Mouse (Mus musculus) CH12.LX (cell line): ENCODE measurements at regions not wholly inside any gene's neighbourhood (a gene's known extent, or its start where the extent isn't known, plus 50 kb on each side); places are given as distances from the start of the nearest gene placed in this dataset.

ENCODE experiments used
- DNase-seq: peaks from one replicate; pipeline ENCODE4 v3.0.0-alpha.2; 2013; ENCODE audit errors: extremely low read depth
- H3K27ac ChIP-seq: 2 replicates; pipeline ENCODE4 v1.5.1; 2012; ENCODE audit warnings: low read depth, mild to moderate bottlenecking, control low read depth, moderate library complexity; ENCODE audit not compliant: insufficient read depth
- H3K27me3 ChIP-seq: replicated peaks from 2 replicates; pipeline ENCODE3; 2012; ENCODE audit warnings: inconsistent platforms
- H3K36me3 ChIP-seq, 2 experiments: replicated peaks in 1 of 2; 2 replicates each; pipeline versions ENCODE3 to v1.6.1; 2012; ENCODE audit warnings: inconsistent platforms in 1 of 2, low read length in 1 of 2, mild to moderate bottlenecking in 1 of 2, mixed read lengths in 1 of 2, moderate library complexity in 1 of 2; ENCODE audit not compliant: control insufficient read depth in 1 of 2, insufficient read depth in 1 of 2
- H3K4me1 ChIP-seq, 2 experiments: 2 replicates each; pipeline ENCODE4 v1.6.1; 2012; ENCODE audit warnings: inconsistent platforms in 1 of 2, moderate library complexity in 1 of 2; ENCODE audit not compliant: insufficient read depth in 2 of 2, control insufficient read depth in 1 of 2
- H3K4me2 ChIP-seq: 2 replicates; pipeline ENCODE4 v1.6.1; 2012; ENCODE audit warnings: low read depth, mild to moderate bottlenecking, control low read depth; ENCODE audit not compliant: poor library complexity, insufficient read depth, severe bottlenecking
- H3K4me3 ChIP-seq, 3 experiments: fragments of 150-350 bp in 1 of 3; sonication (generic) in 1 of 3; replicated peaks in 1 of 3; 2 replicates each; pipeline versions ENCODE3 to v1.5.1; 2011 to 2012; ENCODE audit warnings: low read depth in 2 of 3, low read length in 2 of 3, mild to moderate bottlenecking in 2 of 3, moderate library complexity in 2 of 3, control low read depth in 1 of 3, improper control_type of control experiment in 1 of 3, inconsistent platforms in 1 of 3, mixed read lengths in 1 of 3; ENCODE audit not compliant: poor library complexity in 1 of 3
- H3K79me2 ChIP-seq: replicated peaks from 2 replicates; pipeline ENCODE4 v1.6.1; 2012; ENCODE audit warnings: mild to moderate bottlenecking, moderate library complexity; ENCODE audit not compliant: control insufficient read depth, poor library complexity, insufficient read depth, severe bottlenecking; ENCODE audit errors: extremely low read depth
- H3K9ac ChIP-seq: 2 replicates; pipeline ENCODE4 v1.6.1; 2012; ENCODE audit warnings: low read depth, mild to moderate bottlenecking, control low read depth, moderate library complexity; ENCODE audit not compliant: insufficient read depth
- H3K9me3 ChIP-seq: replicated peaks from 2 replicates; pipeline ENCODE3; 2012; ENCODE audit warnings: low read length, inconsistent platforms, mixed read lengths
- CHD2 ChIP-seq: IDR thresholded peaks from 2 replicates; pipeline ENCODE4 v1.6.1; 2011; ENCODE audit warnings: low read length, improper control_type of control experiment
- CTCF ChIP-seq, 2 experiments: IDR thresholded peaks in 1 of 2; conservative IDR thresholded peaks in 1 of 2; 2 replicates each; pipeline ENCODE4 v1.5.1; 2011 to 2012; ENCODE audit warnings: low read depth in 2 of 2, low read length in 2 of 2, improper control_type of control experiment in 1 of 2, inconsistent platforms in 1 of 2, mild to moderate bottlenecking in 1 of 2, moderate library complexity in 1 of 2
- EP300 ChIP-seq: IDR thresholded peaks from 2 replicates; pipeline ENCODE4 v1.6.1; 2011; ENCODE audit warnings: low read length, improper control_type of control experiment
- ETS1 ChIP-seq: conservative IDR thresholded peaks from 2 replicates; pipeline ENCODE4 v1.6.1; 2012; ENCODE audit warnings: low read depth, mild to moderate bottlenecking, inconsistent platforms, low read length, improper control_type of control experiment, moderate library complexity
- GABPA ChIP-seq: IDR thresholded peaks from 2 replicates; pipeline ENCODE4 v1.6.1; 2012; ENCODE audit warnings: low read depth, low read length, improper control_type of control experiment, inconsistent platforms; ENCODE audit not compliant: insufficient replicate concordance
- IRF4 ChIP-seq: IDR thresholded peaks from 2 replicates; pipeline ENCODE4 v1.6.1; 2014; ENCODE audit warnings: low read depth, mild to moderate bottlenecking, inconsistent platforms, low read length, improper control_type of control experiment
- JUN ChIP-seq: IDR thresholded peaks from 2 replicates; pipeline ENCODE4 v1.6.1; 2011; ENCODE audit warnings: low read depth, mild to moderate bottlenecking, low read length, improper control_type of control experiment, moderate library complexity; ENCODE audit not compliant: insufficient read depth
- MEF2A ChIP-seq: IDR thresholded peaks from 2 replicates; pipeline ENCODE4 v1.6.1; 2014; ENCODE audit warnings: low read depth, mild to moderate bottlenecking, inconsistent platforms, low read length, improper control_type of control experiment, borderline replicate concordance
- MXI1 ChIP-seq: IDR thresholded peaks from 2 replicates; pipeline ENCODE4 v1.6.1; 2011; ENCODE audit warnings: mild to moderate bottlenecking, low read depth, low read length, improper control_type of control experiment
- MYC ChIP-seq: IDR thresholded peaks from 2 replicates; pipeline ENCODE4 v1.6.1; 2011; ENCODE audit warnings: low read depth, mild to moderate bottlenecking, improper control_type of control experiment, low read length
- NELFE ChIP-seq: IDR thresholded peaks from 2 replicates; pipeline ENCODE4 v1.6.1; 2011; ENCODE audit warnings: low read depth, low read length, improper control_type of control experiment
- NRF1 ChIP-seq: IDR thresholded peaks from 2 replicates; pipeline ENCODE4 v1.6.1; 2014; ENCODE audit warnings: low read depth, mild to moderate bottlenecking, inconsistent platforms, low read length, improper control_type of control experiment, moderate library complexity
- POLR2A ChIP-seq: IDR thresholded peaks from 2 replicates; pipeline ENCODE4 v1.6.1; 2011; ENCODE audit warnings: low read depth, mild to moderate bottlenecking, improper control_type of control experiment, low read length
- POLR2AphosphoS2 ChIP-seq: IDR thresholded peaks from 2 replicates; pipeline ENCODE4 v1.6.1; 2011; ENCODE audit warnings: low read depth, low read length, improper control_type of control experiment
- RCOR1 ChIP-seq: conservative IDR thresholded peaks from 2 replicates; pipeline ENCODE4 v1.6.1; 2012; ENCODE audit warnings: low read depth, mild to moderate bottlenecking, inconsistent platforms, low read length, improper control_type of control experiment
- SIN3A ChIP-seq: IDR thresholded peaks from 2 replicates; pipeline ENCODE4 v1.6.1; 2012; ENCODE audit warnings: low read length, improper control_type of control experiment, inconsistent platforms
- TBP ChIP-seq: conservative IDR thresholded peaks from 2 replicates; pipeline ENCODE4 v1.6.1; 2011; ENCODE audit warnings: low read depth, low read length, improper control_type of control experiment
- TCF12 ChIP-seq: IDR thresholded peaks from 2 replicates; pipeline ENCODE4 v1.6.1; 2014; ENCODE audit warnings: low read depth, mild to moderate bottlenecking, inconsistent platforms, low read length, improper control_type of control experiment
- UBTF ChIP-seq: IDR thresholded peaks from 2 replicates; pipeline ENCODE4 v1.6.1; 2012; ENCODE audit warnings: low read depth, mild to moderate bottlenecking, inconsistent platforms, low read length, improper control_type of control experiment, moderate library complexity
- USF2 ChIP-seq: conservative IDR thresholded peaks from 2 replicates; pipeline ENCODE4 v1.6.1; 2011; ENCODE audit warnings: low read depth, low read length, improper control_type of control experiment
- ZMIZ1 ChIP-seq: IDR thresholded peaks from 2 replicates; pipeline ENCODE4 v1.6.1; 2012; ENCODE audit warnings: low read depth, mild to moderate bottlenecking, inconsistent platforms, low read length, improper control_type of control experiment
- dilution Hi-C: fragments of 300-500 bp; cut with MboI; formaldehyde crosslinking; loops from 2 replicates; pipeline ENCODE4 v1.14.3; 2020; ENCODE audit warnings: low sequenced_read_pairs; ENCODE audit not compliant: extremely low pct_unique_long_range_greater_than_20kb, extremely low pct_ligation_motif_present
- in situ Hi-C: fragments of 300-500 bp; cut with MboI; formaldehyde crosslinking; loops from 3 replicates; pipeline ENCODE4 v1.14.3; 2019; ENCODE audit warnings: low sequenced_read_pairs, low pct_ligation_motif_present, low pct_unique_long_range_greater_than_20kb, mixed read lengths

DNA sequence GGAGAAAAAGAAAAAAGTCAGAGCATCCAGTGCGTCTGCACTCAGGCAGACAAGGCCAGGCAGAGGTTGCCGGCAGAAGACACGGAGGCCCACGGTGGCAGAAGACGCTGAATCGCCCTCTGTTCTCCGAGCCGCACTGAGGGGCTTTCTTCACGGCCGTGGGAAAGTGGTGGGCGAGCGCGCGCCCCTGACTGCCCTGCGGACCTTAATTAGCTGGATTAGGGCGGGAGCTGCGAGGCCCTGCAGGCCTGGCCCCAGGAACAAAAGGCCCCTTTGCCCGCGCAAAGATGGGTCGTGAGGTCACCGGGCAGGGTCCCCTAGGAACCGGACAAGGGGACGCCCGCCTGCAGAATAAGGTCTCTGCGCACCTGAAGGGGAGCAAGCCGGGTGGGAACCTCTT is 120.6 kb downstream of the Zfp36l2 start:
- peaks cover 4% of the 10 kb centered on the region for H3K27me3 ChIP-seq
- H3K9ac ChIP-seq: no peak overlapping the region
- dilution Hi-C loops (no loop called here), in situ Hi-C loops (no loop called here)
- no peak overlapping the region for H3K4me3 ChIP-seq
- DNase-seq: no peak
- H3K4me1 ChIP-seq: peaks cover 17 to 48% of the 10 kb centered on the region in 2 experiments
- no peaks in the 10 kb centered on the region for H3K79me2 ChIP-seq
- H3K4me2 ChIP-seq: no peak overlapping the region
- no peak overlapping the region for H3K27ac ChIP-seq
- TF ChIP-seq MXI1: no peak
- TF ChIP-seq CHD2: no peak
- no peak for TF ChIP-seq ZMIZ1
- TF ChIP-seq USF2: no peak
- TF ChIP-seq TCF12: no peak
- no peak for TF ChIP-seq CTCF (conservative IDR thresholded peaks at IDR 0.05 in 1 of 2, IDR thresholded peaks at IDR 0.05 in 1 of 2; ENCODE audit: low read depth in 2 of 2, low read length in 2 of 2)
- no peak for TF ChIP-seq MYC
- TF ChIP-seq POLR2A: no peak
- no peak for TF ChIP-seq ETS1
- TF ChIP-seq SIN3A: no peak
- no peak for TF ChIP-seq RCOR1
- no peak for TF ChIP-seq TBP
- no peak for TF ChIP-seq JUN
- TF ChIP-seq MEF2A: no peak
- no peak for TF ChIP-seq POLR2AphosphoS2
- TF ChIP-seq GABPA: no peak
- no peak for TF ChIP-seq NELFE
- TF ChIP-seq UBTF: no peak
- H3K9me3 ChIP-seq: no peaks in the 10 kb centered on the region
- H3K36me3 ChIP-seq: no peaks in the 10 kb centered on the region

DNA sequence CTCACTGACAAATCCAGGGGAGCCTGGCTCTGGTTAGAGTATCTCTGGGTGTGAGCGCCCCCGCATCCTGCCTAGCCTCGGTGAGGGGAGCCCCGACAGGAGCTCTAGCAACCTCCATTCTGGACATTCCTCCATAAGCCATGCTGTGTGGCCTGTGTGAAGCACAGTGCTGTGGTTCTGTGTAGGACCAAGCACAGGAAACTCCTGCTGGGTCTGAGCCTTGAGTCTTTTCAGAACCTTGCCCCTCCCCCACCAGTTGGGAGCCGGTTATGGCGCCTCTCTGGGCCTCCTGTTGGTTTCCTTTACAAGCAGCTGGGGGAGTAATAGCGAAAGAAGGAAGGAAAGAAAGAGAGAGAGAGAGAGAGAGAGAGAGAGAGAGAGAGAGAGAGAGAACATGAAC is 124.0 kb downstream of the Zfp36l2 start:
- peak; percentile 64 for DNase-seq
- no peaks in the 10 kb centered on the region for H3K36me3 ChIP-seq
- TF ChIP-seq EP300: peak; percentile 43; the same call in 1 of the 2 replicates
- no peak for TF ChIP-seq MXI1
- TF ChIP-seq ZMIZ1: no peak
- TF ChIP-seq IRF4: peak; percentile 64
- TF ChIP-seq NRF1: no peak
- TF ChIP-seq CHD2: peak; percentile 57
- peak; percentile 26; the same call in 1 of the 2 replicates for TF ChIP-seq TCF12
- 0 out of 2 replicates have a peak, but pooled peaks have one; percentile 23 for TF ChIP-seq ETS1
- TF ChIP-seq JUN: no peak
- dilution Hi-C loops: no loop called here
- no peaks in the 10 kb centered on the region for H3K27me3 ChIP-seq
- no peaks in the 10 kb centered on the region for H3K9me3 ChIP-seq
- H3K4me1 ChIP-seq: peaks cover 16 to 40% of the 10 kb centered on the region in 2 experiments
- no peak overlapping the region for H3K9ac ChIP-seq
- H3K27ac ChIP-seq: no peak overlapping the region
- in situ Hi-C loops: no loop called here
- H3K4me3 ChIP-seq: no peak overlapping the region
- no peaks in the 10 kb centered on the region for H3K79me2 ChIP-seq
- H3K4me2 ChIP-seq: 0 out of 2 replicates have a peak overlapping the region, but pooled peaks have one; percentile 16
